14 mouse cellular contexts compared by ENCODE assay signal in the genomic region with DNA sequence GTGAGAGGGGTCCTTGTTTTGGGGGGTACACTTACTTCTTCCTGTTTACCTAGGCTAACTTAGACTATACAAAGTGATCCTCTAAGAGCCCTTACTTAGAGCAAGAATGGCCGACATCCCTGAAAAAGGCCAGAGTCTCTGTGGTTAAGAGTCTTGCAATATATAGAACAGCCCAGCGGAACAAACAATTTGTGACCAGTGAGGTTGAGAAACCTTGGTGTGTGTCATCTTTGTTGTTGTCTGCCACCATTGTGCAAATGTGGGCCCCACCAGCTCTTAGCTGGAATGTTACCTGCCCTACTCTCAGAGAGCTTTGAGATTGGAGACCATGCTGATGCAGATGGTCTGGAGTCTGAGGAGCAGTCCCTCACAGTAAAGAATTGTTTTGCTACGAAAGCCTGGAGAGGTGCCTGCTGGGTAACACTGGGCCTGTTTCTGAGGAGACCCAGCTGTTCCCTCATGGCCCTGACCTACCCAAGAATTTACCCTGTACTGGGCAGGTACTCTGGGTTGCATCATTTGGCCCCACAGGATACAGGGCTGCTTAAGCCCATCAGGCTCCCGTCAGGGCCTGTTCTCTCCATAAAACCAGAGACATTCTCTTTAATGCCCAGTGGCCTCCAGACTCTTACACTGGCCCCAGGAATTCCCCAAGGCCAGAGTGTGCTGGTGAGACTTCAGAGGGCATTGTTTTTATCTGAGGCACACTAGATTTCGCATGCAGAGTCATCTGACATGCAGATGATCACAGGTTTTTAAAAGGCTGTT. TPM values are rescaled to one million over a fixed set of nuclear protein-coding genes. Genes with fewer than 3 reads are reported as not detected.
A peak's percentile ranks its signal among the peaks of the same experiment; 100 is the strongest.
DNase-seq lines count a peak whose midpoint lies in the region; ATAC-seq and TF ChIP-seq lines count a peak whose summit lies in the region.
"Had no signal": no experiment of that assay in that cellular context is flagged by ENCODE, and none has a peak within 500 bp of the region (broad histone marks: within the 10 kb centered on the region; RNA-seq: fewer than 3 reads in every experiment).

No protein-coding gene starts in this region.

- peaks cover 48% of the 10 kb centered on the region for H3K4me1 ChIP-seq in forebrain, embryonic 14.5 days (ENCODE audit: control insufficient read depth, insufficient read depth, low read length)
- peaks cover 50% of the 10 kb centered on the region for H3K4me1 ChIP-seq in forebrain, embryonic 16.5 days (replicated peaks; ENCODE audit: control insufficient read depth, insufficient read depth, low read length)
- no peaks in the 10 kb centered on the region; the same call in 1 of the 2 replicates for H3K4me1 ChIP-seq in lung, postnatal 0 days (ENCODE audit: insufficient read depth, low read depth, low read length)

- H3K9ac ChIP-seq in forebrain, embryonic 14.5 days (ENCODE audit: low read length): peak overlapping the region; percentile 14; the same call in 1 of the 2 replicates
- no peak overlapping the region for H3K9ac ChIP-seq in forebrain, embryonic 16.5 days (replicated peaks; ENCODE audit: low read depth, low read length)
- no peak overlapping the region for H3K9ac ChIP-seq in lung, postnatal 0 days (replicated peaks; ENCODE audit: low read depth)

- WGBS in forebrain, embryonic 14.5 days: 66% methylated on average over 5 of the region's 5 CpGs
- WGBS in forebrain, embryonic 16.5 days: 67% methylated on average over 5 of the region's 5 CpGs
- WGBS in lung, postnatal 0 days: 72% methylated on average over 5 of the region's 5 CpGs

- H3K27ac ChIP-seq in forebrain, embryonic 14.5 days (ENCODE audit: low read depth, low read length): no peak overlapping the region
- no peak overlapping the region for H3K27ac ChIP-seq in forebrain, embryonic 16.5 days (ENCODE audit: low read length)
- no peak overlapping the region for H3K27ac ChIP-seq in lung, postnatal 0 days (ENCODE audit: low read length)

- no peak for DNase-seq in forebrain, embryonic 14.5 days (ENCODE audit: low spot score)
- DNase-seq in lung, postnatal 0 days (ENCODE audit: low spot score): peak; percentile 46
- no peak for DNase-seq in lung, postnatal 25 days (ENCODE audit: low spot score)
- DNase-seq in adrenal gland, postnatal 10 days: peak; percentile 67
- DNase-seq in embryo, embryonic 10 days (ENCODE audit: low spot score): no peak
- no peak for DNase-seq in thymus, postnatal 10 days (ENCODE audit: low spot score in 2 of 2)
- DNase-seq: cerebellum, postnatal 36 days; heart, adult 18-20 months; kidney, postnatal 36 days; thymus, adult 18-20 months had no signal

- TF ChIP-seq CTCF in lung, postnatal 0 days (IDR thresholded peaks at IDR 0.05): no peak

- H3K9me3 ChIP-seq in forebrain, embryonic 14.5 days (replicated peaks; ENCODE audit: control insufficient read depth, low read length): no peaks in the 10 kb centered on the region
- no peaks in the 10 kb centered on the region for H3K9me3 ChIP-seq in forebrain, embryonic 16.5 days (ENCODE audit: control insufficient read depth, low read length)
- H3K9me3 ChIP-seq in lung, postnatal 0 days (ENCODE audit: low read length): no peaks in the 10 kb centered on the region
- H3K9me3 ChIP-seq: megakaryocyte, embryonic 14.5 days had no signal

- no peak overlapping the region for H3K4me3 ChIP-seq in forebrain, embryonic 14.5 days (ENCODE audit: low read depth, low read length)
- no peak overlapping the region for H3K4me3 ChIP-seq in forebrain, embryonic 16.5 days (replicated peaks; ENCODE audit: low read length)
- no peak overlapping the region for H3K4me3 ChIP-seq in lung, postnatal 0 days (ENCODE audit: low read depth, low read length)
- H3K4me3 ChIP-seq: megakaryocyte, embryonic 14.5 days had no signal

- H3K36me3 ChIP-seq in forebrain, embryonic 14.5 days (ENCODE audit: control insufficient read depth, insufficient read depth, low read length): peaks cover 76% of the 10 kb centered on the region
- peaks cover 23% of the 10 kb centered on the region for H3K36me3 ChIP-seq in forebrain, embryonic 16.5 days (ENCODE audit: control insufficient read depth, insufficient read depth)
- peaks cover 19% of the 10 kb centered on the region for H3K36me3 ChIP-seq in lung, postnatal 0 days (ENCODE audit: insufficient read depth, low read length)

- H3K4me2 ChIP-seq in forebrain, embryonic 14.5 days (ENCODE audit: low read length): no peak overlapping the region
- H3K4me2 ChIP-seq in forebrain, embryonic 16.5 days (ENCODE audit: low read length): no peak overlapping the region
- no peak overlapping the region for H3K4me2 ChIP-seq in lung, postnatal 0 days (replicated peaks; ENCODE audit: low read depth, low read length)

- no peaks in the 10 kb centered on the region for H3K27me3 ChIP-seq in forebrain, embryonic 14.5 days (replicated peaks; ENCODE audit: control insufficient read depth, insufficient read depth, low read length)
- H3K27me3 ChIP-seq in forebrain, embryonic 16.5 days (replicated peaks; ENCODE audit: control insufficient read depth, insufficient read depth, low read length): no peaks in the 10 kb centered on the region
- no peaks in the 10 kb centered on the region for H3K27me3 ChIP-seq in lung, postnatal 0 days (replicated peaks; ENCODE audit: insufficient read depth, low read length)

- no peak for ATAC-seq in forebrain, embryonic 14.5 days
- ATAC-seq in forebrain, embryonic 16.5 days: no peak
- ATAC-seq in lung, postnatal 0 days: peak; percentile 32
- peak; percentile 78 for ATAC-seq in megakaryocyte, adult 5-6 weeks (ENCODE audit: poor library complexity, severe bottlenecking)
- ATAC-seq: activated CD4-positive, CD25-positive, alpha-beta regulatory T cell, adult 4 months had no signal

- no peak for TF ChIP-seq EP300 in lung, postnatal 0 days (IDR thresholded peaks at IDR 0.05)

RNA-seq across cellular contexts. Expression of a gene that starts 19.6 kb away (rescaled TPM):
- polyA plus RNA-seq in forebrain, embryonic 14.5 days (2014; fragmentation: Nextera tagmentation; extraction: Ambion mirVana): 28.1 and 30.1 TPM in 2 replicates
- polyA plus RNA-seq in forebrain, embryonic 16.5 days (2015; fragmentation: Nextera tagmentation; extraction: Ambion mirVana): 36.8 and 42.5 TPM in 2 replicates
- polyA plus RNA-seq in lung, postnatal 0 days (2015; fragmentation: Nextera tagmentation; extraction: Ambion mirVana): 16.2 and 16.3 TPM in 2 replicates
- total RNA-seq in adrenal gland, postnatal 10 days (2021): 10 to 100 TPM; 82.4 to 92.7 TPM
- total RNA-seq in megakaryocyte, adult 5-6 weeks (2015): 113 and 146 TPM in 2 replicates
- 79.4 and 92.9 TPM in 2 replicates for total RNA-seq in megakaryocyte, adult 5-6 weeks (2017)

Comparison
In these comparisons a context has a peak if more than half of its experiments do, and no peak if none do; other contexts are left out.
1. DNase-seq: peak in lung, postnatal 0 days (single experiment) and adrenal gland, postnatal 10 days (single experiment); none in forebrain, embryonic 14.5 days (single experiment), lung, postnatal 25 days (single experiment), embryo, embryonic 10 days (single experiment) and thymus, postnatal 10 days (0 of 2).
2. ATAC-seq: peak in lung, postnatal 0 days (single experiment) and megakaryocyte, adult 5-6 weeks (single experiment); none in forebrain, embryonic 14.5 days (single experiment) and forebrain, embryonic 16.5 days (single experiment).